Mouse (Mus musculus) embryonic fibroblast, embryonic 13.5 days (primary cell): ENCODE measurements around the gene Mrpl45. TPM values are rescaled to one million over a fixed set of nuclear protein-coding genes. Genes with fewer than 3 reads are reported as not detected.
"Not testable (repeated sequence)": the region's sequence is repeated elsewhere in the genome, so short reads cannot be mapped to it uniquely, and the experiment has no call there.

Source experiments
- H3K27ac ChIP-seq: 2 replicates; pipeline ENCODE4 v1.5.1; 2012; ENCODE audit warnings: low read length, control low read depth, inconsistent platforms; ENCODE audit not compliant: insufficient read depth
- H3K4me1 ChIP-seq: 2 replicates; pipeline ENCODE4 v1.6.1; 2011; ENCODE audit warnings: low read length; ENCODE audit not compliant: control insufficient read depth, insufficient read depth
- H3K4me3 ChIP-seq: 2 replicates; pipeline ENCODE4 v1.5.1; 2011; ENCODE audit warnings: mild to moderate bottlenecking, control low read depth, low read length; ENCODE audit not compliant: insufficient read depth
- CTCF ChIP-seq: IDR thresholded peaks from 2 replicates; pipeline ENCODE4 v1.5.1; 2011; ENCODE audit warnings: mild to moderate bottlenecking, control low read depth, low read length, moderate library complexity, borderline replicate concordance; ENCODE audit not compliant: insufficient read depth
- POLR2A ChIP-seq: IDR thresholded peaks from 2 replicates; pipeline ENCODE4 v1.6.1; 2011; ENCODE audit warnings: low read depth, mild to moderate bottlenecking, control low read depth, low read length, moderate library complexity
- polyA plus RNA-seq: library from polyadenylated mRNA; stranded (reverse); fragments of >200 nt; gene quantifications from 2 replicates; pipeline ENCODE4 v1.2.4, GENCODE M21; 2011; ENCODE audit warnings: low read depth; ENCODE audit not compliant: missing spikeins, insufficient read length

Mrpl45 gene
- 29.2 and 32.4 TPM in 2 replicates for polyA plus RNA-seq

- TF ChIP-seq POLR2A: peak; percentile 80
- no peak for TF ChIP-seq CTCF
- H3K27ac ChIP-seq: peak within 1 kb of the TSS; percentile 82
These were observed at the start of gene Mrpl45 for GRCm38 (mm10) chr11:97315504-97316503. TSS of gene Mrpl45 (plus strand) at chr11:97315716.

GRCm38 (mm10) chr11:97266544-97266943 is 49.0 kb upstream of the Mrpl45 start:
- not testable (repeated sequence) for H3K4me3 ChIP-seq, H3K27ac ChIP-seq, H3K4me1 ChIP-seq

More at GRCm38 (mm10) chr11:97315504-97316503, at the start of gene Mrpl45:
- Histone ChIP-seq H3K4me3 (peak within 1 kb of the TSS; percentile 89), H3K4me1 (peaks cover 5% of the 10 kb centered on the region; the same call in 1 of the 2 replicates)

GRCm38 (mm10) chr11:97270004-97270403 is 45.5 kb upstream of the Mrpl45 start:
- not testable (repeated sequence) for H3K4me3 ChIP-seq, H3K4me1 ChIP-seq

GRCm38 (mm10) chr11:97272835-97273234 is 42.7 kb upstream of the Mrpl45 start:
- H3K4me3 ChIP-seq: no peak overlapping the region
- TF ChIP-seq CTCF: no peak
- TF ChIP-seq POLR2A: no peak
- peaks cover 5% of the 10 kb centered on the region for H3K4me1 ChIP-seq
- H3K27ac ChIP-seq: no peak overlapping the region

More at GRCm38 (mm10) chr11:97270004-97270403, 45.5 kb upstream of the Mrpl45 start:
- not testable (repeated sequence) for H3K27ac ChIP-seq

GRCm38 (mm10) chr11:97273613-97274012 is 41.9 kb upstream of the Mrpl45 start:
- no peak for TF ChIP-seq CTCF
- TF ChIP-seq POLR2A: no peak
- Histone ChIP-seq H3K27ac (no peak overlapping the region), H3K4me1 (peaks cover 9% of the 10 kb centered on the region), H3K4me3 (no peak overlapping the region)

- H3K4me1 ChIP-seq, H3K27ac ChIP-seq, H3K4me3 ChIP-seq: not testable (repeated sequence)
These were observed 40.6 kb upstream of the Mrpl45 start for GRCm38 (mm10) chr11:97274947-97275346.

- Histone ChIP-seq H3K4me1 (peaks cover 9% of the 10 kb centered on the region), H3K27ac (no peak overlapping the region), H3K4me3 (no peak overlapping the region)
- no peak for TF ChIP-seq CTCF
- no peak for TF ChIP-seq POLR2A
These were observed 40.2 kb upstream of the Mrpl45 start for GRCm38 (mm10) chr11:97275349-97275748.

GRCm38 (mm10) chr11:97276019-97276418 is 39.5 kb upstream of the Mrpl45 start:
- Histone ChIP-seq H3K4me3 (no peak overlapping the region), H3K4me1 (peaks cover 9% of the 10 kb centered on the region), H3K27ac (no peak overlapping the region)
- TF ChIP-seq CTCF (no peak), POLR2A (no peak)

- no peak for TF ChIP-seq POLR2A
- TF ChIP-seq CTCF: no peak
- H3K27ac ChIP-seq: no peak overlapping the region
- H3K4me1 ChIP-seq: peaks cover 9% of the 10 kb centered on the region
- no peak overlapping the region for H3K4me3 ChIP-seq
These were observed 38.4 kb upstream of the Mrpl45 start for GRCm38 (mm10) chr11:97277166-97277565.

- peak overlapping the region; percentile 88 for H3K4me3 ChIP-seq
- H3K4me1 ChIP-seq: peaks cover 7% of the 10 kb centered on the region
- H3K27ac ChIP-seq: peak overlapping the region; percentile 74
- TF ChIP-seq POLR2A (no peak), CTCF (no peak)
These were observed 37.1 kb upstream of the Mrpl45 start for GRCm38 (mm10) chr11:97278456-97278855.

GRCm38 (mm10) chr11:97279040-97279404 is 36.5 kb upstream of the Mrpl45 start:
- peaks cover 7% of the 10 kb centered on the region for H3K4me1 ChIP-seq
- peak overlapping the region; percentile 88 for H3K4me3 ChIP-seq
- H3K27ac ChIP-seq: peak overlapping the region; percentile 74
- TF ChIP-seq CTCF (no peak), POLR2A (no peak)
